Mouse (Mus musculus) midbrain, embryonic 14.5 days (tissue): ENCODE measurements around the gene Edil3. TPM values are rescaled to one million over a fixed set of nuclear protein-coding genes. Genes with fewer than 3 reads are reported as not detected.
A peak's percentile ranks its signal among the peaks of the same experiment; 100 is the strongest.

Source experiments
- ATAC-seq: fragments of 200-750 bp; cut with Nextera tagmentation; 2 replicates; pipeline ENCODE4 v1.8.0; 2017; ENCODE audit warnings: moderate number of reproducible peaks, moderate library complexity; ENCODE audit not compliant: low FRiP score, low TSS enrichment
- DNase-seq: peaks from one replicate; pipeline ENCODE4 v3.0.0-alpha.2; 2015
- H3K27ac ChIP-seq: fragments of 300-500 bp; sonication (generic); replicated peaks from 2 replicates; pipeline ENCODE4 v1.5.1; 2014; ENCODE audit warnings: mild to moderate bottlenecking, low read depth, low read length, moderate library complexity
- H3K27me3 ChIP-seq: fragments of 300-500 bp; sonication (generic); 2 replicates; pipeline ENCODE4 v1.6.1; 2014; ENCODE audit warnings: low read length, control low read depth, mixed read lengths; ENCODE audit not compliant: control insufficient read depth, insufficient read depth
- H3K36me3 ChIP-seq: fragments of 300-500 bp; sonication (generic); 2 replicates; pipeline ENCODE4 v1.6.1; 2014; ENCODE audit warnings: low read length, control low read depth; ENCODE audit not compliant: control insufficient read depth, insufficient read depth
- H3K4me1 ChIP-seq: fragments of 300-500 bp; sonication (generic); 2 replicates; pipeline ENCODE4 v1.6.1; 2014; ENCODE audit warnings: mild to moderate bottlenecking, antibody characterized with exemption, low read length, control low read depth; ENCODE audit not compliant: control insufficient read depth, insufficient read depth
- H3K4me2 ChIP-seq: fragments of 300-500 bp; sonication (generic); 2 replicates; pipeline ENCODE4 v1.6.1; 2014; ENCODE audit warnings: mild to moderate bottlenecking, low read length, moderate library complexity
- H3K4me3 ChIP-seq: fragments of 300-500 bp; sonication (generic); replicated peaks from 2 replicates; pipeline ENCODE4 v1.5.1; 2014; ENCODE audit warnings: low read depth, low read length
- H3K9ac ChIP-seq: fragments of 300-500 bp; sonication (generic); replicated peaks from 2 replicates; pipeline ENCODE4 v1.6.1; 2014; ENCODE audit warnings: mild to moderate bottlenecking, low read length, moderate library complexity
- H3K9me3 ChIP-seq: fragments of 300-500 bp; sonication (generic); 2 replicates; pipeline ENCODE4 v1.6.1; 2016; ENCODE audit warnings: low read length, control low read depth, mixed read lengths; ENCODE audit not compliant: control insufficient read depth
- WGBS: fragments of 180-500 bp; shearing (Covaris S2); extraction: QIAGEN DNeasy Blood & Tissue Kit; methylation state at CpG from one replicate; pipeline ENCODE4 v1.1.7; 2014; 5-methylcytosine and 5-hydroxymethylcytosine counted together
- polyA plus RNA-seq: library from polyadenylated mRNA; unstranded; fragments of >200 nt; fragmentation: Nextera tagmentation; extraction: Ambion mirVana; gene quantifications from 2 replicates; pipeline ENCODE4 v1.2.1, GENCODE M21; 2014

Edil3 gene
- polyA plus RNA-seq, 1 experiment from 2014 or later: 57.0 TPM

DNA sequence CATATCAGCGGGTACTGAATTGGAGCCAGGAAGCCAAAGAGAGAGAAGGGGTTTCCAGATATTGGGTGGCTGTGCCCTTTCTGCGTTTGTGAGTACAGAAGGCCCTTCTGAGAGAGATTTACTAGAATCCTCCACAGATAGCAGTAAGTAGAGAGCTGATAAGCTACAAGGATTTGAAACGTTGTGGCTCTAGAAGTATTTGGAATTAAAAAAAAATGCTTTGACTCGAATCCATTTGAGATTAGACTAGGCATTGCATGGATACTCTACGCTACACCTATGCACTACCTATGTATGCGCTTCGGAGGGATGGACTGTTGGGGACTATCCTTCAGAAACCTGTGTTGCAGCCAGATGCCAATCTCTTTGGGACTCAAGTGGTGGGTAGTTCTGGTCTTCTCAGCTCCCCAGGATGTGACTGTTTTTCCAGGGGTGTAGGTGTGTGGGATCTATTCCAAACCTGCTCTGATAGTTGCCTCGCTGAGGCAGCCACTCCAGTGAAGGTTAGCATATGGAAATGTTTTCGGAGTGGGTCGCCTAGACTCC is 1.8 kb downstream of the Edil3 start:
- 6% methylated on average over 10 of the region's 10 CpGs for WGBS
- Histone ChIP-seq H3K36me3 (no peaks in the 10 kb centered on the region), H3K9me3 (no peaks in the 10 kb centered on the region), H3K4me3 (peak overlapping the region; percentile 79), H3K9ac (peak overlapping the region; percentile 91), H3K4me2 (peak overlapping the region; percentile 80), H3K4me1 (peaks cover 4% of the 10 kb centered on the region; the same call in 1 of the 2 replicates), H3K27ac (peak overlapping the region; percentile 84), H3K27me3 (no peaks in the 10 kb centered on the region)
- DNase-seq (peak; percentile 53), ATAC-seq (no peak)

DNA sequence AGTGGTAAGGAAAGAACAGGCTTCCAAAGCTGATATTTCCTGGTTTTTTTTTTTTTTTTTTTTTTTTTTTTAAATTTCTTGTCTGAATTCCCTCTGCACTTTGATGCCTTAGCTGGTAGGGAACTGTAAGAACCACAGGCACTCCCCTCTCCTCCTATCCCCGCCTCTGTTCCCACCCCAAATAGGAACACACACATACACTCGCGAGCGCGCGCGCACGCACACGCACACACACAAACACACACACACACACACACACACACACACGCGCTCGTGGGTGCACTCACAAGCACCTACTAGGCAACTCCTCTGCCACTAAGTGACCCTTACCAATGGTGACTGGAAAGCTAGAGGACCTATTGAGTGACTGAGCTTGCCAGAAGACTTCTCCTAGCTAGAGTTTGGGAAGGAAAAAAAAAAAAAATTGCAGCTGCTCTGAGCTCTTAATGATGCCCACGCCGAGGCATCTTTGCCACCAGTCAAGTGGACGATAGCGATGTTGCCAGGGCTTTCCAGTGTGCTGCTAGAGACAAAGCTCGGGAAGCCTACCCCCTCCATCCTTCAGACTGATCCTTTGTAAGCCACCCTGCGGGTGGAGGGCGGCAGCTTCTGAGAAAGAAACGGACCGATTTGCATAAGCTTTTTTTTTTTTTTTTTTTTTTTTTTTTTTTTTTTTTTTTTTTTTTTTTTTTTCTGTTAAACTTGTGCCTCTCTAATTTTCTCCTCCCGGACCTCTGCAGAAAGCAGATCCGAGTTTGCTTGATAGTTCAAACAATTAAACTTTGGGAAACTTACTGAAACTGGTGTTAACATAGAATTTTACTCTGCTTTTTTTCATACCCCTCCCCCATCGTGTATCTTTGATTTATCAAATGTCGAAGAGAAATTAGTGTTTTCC is 2.5 kb downstream of the Edil3 start:
- no peaks in the 10 kb centered on the region for H3K36me3 ChIP-seq
- peak; percentile 86 for DNase-seq
- no peaks in the 10 kb centered on the region for H3K27me3 ChIP-seq
- H3K27ac ChIP-seq: peak overlapping the region; percentile 84
- WGBS: under 1% methylated on average over 25 of the region's 25 CpGs
- peak overlapping the region; percentile 80 for H3K4me2 ChIP-seq
- H3K4me3 ChIP-seq: peak overlapping the region; percentile 79
- no peaks in the 10 kb centered on the region for H3K9me3 ChIP-seq
- peaks cover 4% of the 10 kb centered on the region; the same call in 1 of the 2 replicates for H3K4me1 ChIP-seq
- ATAC-seq: peak; percentile 78
- H3K9ac ChIP-seq: peak overlapping the region; percentile 91

DNA sequence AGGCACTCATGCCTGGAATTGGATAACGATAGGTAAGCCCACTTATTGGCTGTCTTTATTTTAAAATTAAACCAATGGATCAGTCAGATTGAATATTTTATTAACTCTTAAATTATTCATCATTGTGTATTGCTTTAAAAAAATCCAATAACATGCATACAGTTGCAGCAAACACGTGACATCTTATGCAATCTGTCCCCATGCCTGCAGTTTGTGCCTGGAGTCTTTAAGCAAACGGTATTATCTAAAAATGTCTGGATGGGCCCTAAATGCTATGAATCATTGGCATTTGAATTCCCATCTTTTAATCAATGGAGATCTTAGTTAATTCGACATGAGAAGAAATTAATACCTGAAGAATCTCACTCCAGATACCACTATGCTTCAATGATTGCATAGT is 3.2 kb downstream of the Edil3 start:
- H3K27me3 ChIP-seq: no peaks in the 10 kb centered on the region
- H3K4me3 ChIP-seq: peak overlapping the region; percentile 79
- H3K4me2 ChIP-seq: peak overlapping the region; percentile 80
- ATAC-seq (no peak), DNase-seq (peak; percentile 52)
- no peaks in the 10 kb centered on the region for H3K36me3 ChIP-seq
- no peak overlapping the region for H3K9ac ChIP-seq
- 9% methylated on average over 4 of the region's 4 CpGs for WGBS
- H3K9me3 ChIP-seq: no peaks in the 10 kb centered on the region
- peaks cover 4% of the 10 kb centered on the region; the same call in 1 of the 2 replicates for H3K4me1 ChIP-seq
- H3K27ac ChIP-seq: no peak overlapping the region

DNA sequence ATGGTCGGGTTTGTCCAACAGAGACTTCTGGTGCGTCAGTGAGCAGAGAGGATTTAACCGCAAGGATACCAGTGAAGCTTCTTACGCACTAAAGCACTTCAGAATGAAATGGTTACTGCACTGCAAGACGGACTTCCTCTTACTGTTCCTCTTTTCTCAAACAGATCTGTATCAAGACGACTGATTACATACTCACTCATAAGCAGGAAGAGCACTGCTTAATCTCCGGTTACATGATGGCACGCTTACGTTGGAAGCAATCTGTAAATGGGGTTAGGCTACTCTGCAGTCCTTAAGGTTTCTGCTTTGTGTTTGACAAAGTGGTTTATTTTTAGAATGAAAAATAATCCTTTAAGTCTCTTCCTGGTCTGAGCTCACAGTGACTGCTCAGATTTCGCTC is 7.1 kb downstream of the Edil3 start:
- Histone ChIP-seq H3K27me3 (no peaks in the 10 kb centered on the region), H3K9ac (no peak overlapping the region), H3K27ac (no peak overlapping the region), H3K4me2 (no peak overlapping the region), H3K36me3 (no peaks in the 10 kb centered on the region), H3K9me3 (no peaks in the 10 kb centered on the region), H3K4me3 (no peak overlapping the region), H3K4me1 (no peaks in the 10 kb centered on the region; the same call in 1 of the 2 replicates)
- DNase-seq (peak; percentile 19), ATAC-seq (no peak)
- WGBS: 62% methylated on average over 10 of the region's 10 CpGs

DNA sequence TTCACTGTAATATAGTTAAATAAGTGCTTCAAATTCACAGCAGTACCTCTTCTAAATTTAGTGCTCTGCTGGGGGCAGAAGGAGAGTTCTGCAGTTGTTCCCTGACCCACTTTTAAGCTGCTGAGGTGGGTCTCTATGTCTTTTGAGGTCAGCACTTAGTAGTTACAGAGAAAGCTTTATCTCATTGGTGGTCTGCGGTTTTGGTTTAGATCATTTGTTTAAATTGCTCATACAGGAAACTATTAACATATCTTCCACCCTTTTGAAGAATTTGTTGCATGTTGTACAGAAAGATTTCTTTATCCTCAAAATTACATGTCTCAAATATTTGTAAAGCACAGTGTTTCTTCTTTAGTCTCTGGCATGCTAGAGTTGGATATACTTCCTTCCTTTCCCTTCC is 12.5 kb downstream of the Edil3 start:
- no peak overlapping the region for H3K9ac ChIP-seq
- H3K27ac ChIP-seq: no peak overlapping the region
- H3K4me1 ChIP-seq: no peaks in the 10 kb centered on the region
- no peak overlapping the region for H3K4me2 ChIP-seq
- H3K36me3 ChIP-seq: no peaks in the 10 kb centered on the region
- 95% methylated on average over 1 of the region's 1 CpGs for WGBS
- H3K27me3 ChIP-seq: no peaks in the 10 kb centered on the region
- DNase-seq: no peak
- no peak for ATAC-seq
- no peak overlapping the region for H3K4me3 ChIP-seq
- no peaks in the 10 kb centered on the region for H3K9me3 ChIP-seq

DNA sequence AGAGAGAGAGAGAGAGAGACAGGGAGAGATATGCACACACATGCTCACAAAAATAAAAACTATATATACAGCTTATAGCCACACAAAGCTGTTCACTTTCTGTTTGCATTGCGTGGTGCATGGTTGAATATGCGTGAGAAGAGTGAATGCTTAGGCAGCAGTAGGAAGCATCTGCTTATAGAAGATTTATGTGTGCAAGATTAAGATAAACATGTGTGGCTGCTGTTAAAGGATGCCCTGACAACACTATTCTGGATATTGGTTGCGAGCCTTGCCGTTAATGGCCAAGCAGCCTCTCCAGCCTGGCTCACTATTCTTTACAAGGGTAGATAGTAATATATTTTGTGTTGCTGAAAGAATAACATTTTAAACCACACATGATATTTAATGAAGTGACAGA is 28.5 kb downstream of the Edil3 start:
- 80% methylated on average over 4 of the region's 4 CpGs for WGBS
- H3K4me2 ChIP-seq: no peak overlapping the region
- no peaks in the 10 kb centered on the region for H3K9me3 ChIP-seq
- DNase-seq (no peak), ATAC-seq (no peak)
- H3K9ac ChIP-seq: no peak overlapping the region
- no peak overlapping the region for H3K27ac ChIP-seq
- no peak overlapping the region for H3K4me3 ChIP-seq
- no peaks in the 10 kb centered on the region for H3K27me3 ChIP-seq
- no peaks in the 10 kb centered on the region for H3K36me3 ChIP-seq
- H3K4me1 ChIP-seq: no peaks in the 10 kb centered on the region

DNA sequence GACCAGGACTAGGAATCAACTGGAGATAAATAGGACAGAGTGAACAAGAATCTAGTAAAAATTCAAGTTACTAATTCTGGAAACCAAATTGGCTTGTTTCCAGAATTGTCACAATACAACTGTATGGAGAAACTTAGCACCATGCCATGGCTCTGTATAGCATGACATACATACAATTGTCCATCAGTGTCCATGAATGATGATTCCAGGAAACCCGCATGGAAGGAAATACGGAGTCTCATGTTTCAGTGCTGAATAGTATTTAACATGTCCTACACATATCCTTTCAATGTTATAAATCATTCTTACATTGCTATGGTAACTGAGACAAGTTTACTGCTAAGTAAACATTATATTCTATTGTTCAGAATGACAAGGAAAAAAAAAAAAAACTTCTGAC is 58.7 kb downstream of the Edil3 start:
- no peaks in the 10 kb centered on the region for H3K27me3 ChIP-seq
- no peaks in the 10 kb centered on the region for H3K36me3 ChIP-seq
- no peak for ATAC-seq
- H3K27ac ChIP-seq: no peak overlapping the region
- H3K4me1 ChIP-seq: no peaks in the 10 kb centered on the region
- WGBS: 92% methylated on average over 2 of the region's 2 CpGs
- no peak overlapping the region for H3K9ac ChIP-seq
- no peak overlapping the region for H3K4me3 ChIP-seq
- no peak overlapping the region for H3K4me2 ChIP-seq
- H3K9me3 ChIP-seq: no peaks in the 10 kb centered on the region
- no peak for DNase-seq

DNA sequence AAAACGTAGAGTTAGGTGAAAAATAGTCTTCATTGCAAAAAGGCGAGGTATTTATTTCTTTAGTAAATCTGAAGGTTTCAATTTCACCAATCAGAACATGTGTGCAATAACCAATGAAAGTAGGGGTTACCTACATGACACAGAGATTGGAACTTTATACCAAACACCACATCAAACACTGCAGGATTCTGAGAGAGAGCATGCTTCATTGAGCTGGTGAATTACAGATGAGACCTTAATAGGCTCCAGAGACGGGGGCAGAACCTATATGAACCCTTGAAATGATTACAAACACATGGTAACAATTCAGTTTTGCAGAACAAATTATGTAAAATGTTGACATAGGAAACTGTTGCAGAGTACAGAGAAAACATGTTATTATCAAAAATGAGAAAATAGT is 69.5 kb downstream of the Edil3 start:
- ATAC-seq (no peak), DNase-seq (no peak)
- 83% methylated on average over 3 of the region's 3 CpGs for WGBS
- H3K27ac ChIP-seq: no peak overlapping the region
- no peaks in the 10 kb centered on the region for H3K9me3 ChIP-seq
- H3K4me1 ChIP-seq: no peaks in the 10 kb centered on the region
- no peak overlapping the region for H3K9ac ChIP-seq
- H3K4me3 ChIP-seq: no peak overlapping the region
- H3K27me3 ChIP-seq: no peaks in the 10 kb centered on the region
- H3K36me3 ChIP-seq: no peaks in the 10 kb centered on the region
- no peak overlapping the region for H3K4me2 ChIP-seq

DNA sequence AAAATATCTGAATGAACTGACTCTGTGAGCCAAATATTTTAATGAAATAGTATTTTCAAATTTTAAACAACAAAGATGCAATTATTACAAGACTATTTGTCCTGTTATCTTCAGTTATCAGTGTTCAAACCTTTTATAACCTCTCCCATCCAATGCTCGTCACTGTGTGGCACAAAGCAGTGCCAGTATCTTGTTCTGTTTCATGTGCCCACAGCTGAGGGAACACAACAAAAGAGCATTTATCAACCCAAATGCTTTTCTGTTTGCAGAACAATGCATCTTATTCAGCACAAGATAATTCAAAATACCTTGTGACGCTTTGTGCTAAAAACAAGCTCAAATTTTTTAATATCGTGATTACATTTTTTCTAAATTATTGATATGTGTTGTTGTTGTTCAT is 78.8 kb downstream of the Edil3 start:
- H3K4me1 ChIP-seq: no peaks in the 10 kb centered on the region
- 86% methylated on average over 3 of the region's 3 CpGs for WGBS
- no peak overlapping the region for H3K4me2 ChIP-seq
- ATAC-seq (no peak), DNase-seq (no peak)
- no peak overlapping the region for H3K27ac ChIP-seq
- H3K9ac ChIP-seq: no peak overlapping the region
- no peaks in the 10 kb centered on the region for H3K9me3 ChIP-seq
- H3K27me3 ChIP-seq: no peaks in the 10 kb centered on the region
- H3K4me3 ChIP-seq: no peak overlapping the region
- H3K36me3 ChIP-seq: no peaks in the 10 kb centered on the region
